Mouse (Mus musculus): ENCODE measurements around the gene Nr2e1.

The Nr2e1 gene

GRCm38 (mm10) chr10:42583157-42583872 is at the start of gene Nr2e1, which contains the start of gene Ostm1:
TSS of gene Nr2e1 (minus strand) at chr10:42583632.
TSS of gene Ostm1 (plus strand) at chr10:42583822.
- peak in 1 of 2 experiments; percentile 29 for DNase-seq

GRCm38 (mm10) chr10:42632453-42633360 is 49.3 kb upstream of the Nr2e1 start:
- peak; percentile 18 to 50 for DNase-seq

GRCm38 (mm10) chr10:42631754-42632452 is 48.5 kb upstream of the Nr2e1 start:
- no peak for DNase-seq

- DNase-seq: no peak
These were observed 47.3 kb upstream of the Nr2e1 start for GRCm38 (mm10) chr10:42630596-42631355.

DNA sequence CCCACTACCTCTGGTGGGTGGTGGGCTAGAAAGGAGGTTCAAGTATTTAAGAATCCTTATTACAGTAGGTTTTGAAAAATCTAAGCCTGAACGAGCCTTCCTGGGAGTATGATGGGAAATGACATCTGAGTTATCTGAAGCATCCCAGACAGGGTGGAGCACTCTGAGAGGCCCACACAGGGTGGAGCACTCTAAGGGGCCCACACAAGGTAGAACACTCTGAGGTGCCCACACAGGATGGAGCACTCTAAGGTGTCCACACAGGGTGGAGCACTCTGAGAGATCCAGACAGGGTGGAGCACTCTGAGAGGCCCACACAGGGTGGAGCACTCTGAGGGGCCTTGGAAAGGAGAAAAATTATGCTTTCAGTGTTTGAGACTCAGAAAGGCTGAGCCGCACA is 42.5 kb upstream of the Nr2e1 start:
- no peak for DNase-seq

DNA sequence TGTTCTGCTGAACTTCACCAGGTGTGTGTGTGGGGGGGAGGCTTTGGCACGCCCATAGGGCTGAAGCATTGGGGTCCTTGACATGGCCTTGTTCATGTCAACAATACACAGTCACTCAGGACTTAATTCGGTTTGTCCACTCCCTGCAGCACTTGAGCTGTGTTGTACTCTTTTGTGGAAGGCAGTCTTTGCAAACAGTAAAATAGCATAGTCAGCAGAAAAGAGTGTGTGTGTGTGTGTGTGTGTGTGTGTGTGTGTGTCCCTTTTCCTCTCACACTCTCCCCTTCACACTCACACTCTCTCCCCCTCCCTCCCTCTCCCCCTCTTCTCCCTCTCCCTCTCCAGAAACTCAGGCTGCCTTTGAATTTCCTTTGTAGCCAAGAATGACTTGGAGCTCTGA is 34.9 kb upstream of the Nr2e1 start:
- DNase-seq: no peak

GRCm38 (mm10) chr10:42614766-42615165 is 31.3 kb upstream of the Nr2e1 start:
- no peak for DNase-seq

DNA sequence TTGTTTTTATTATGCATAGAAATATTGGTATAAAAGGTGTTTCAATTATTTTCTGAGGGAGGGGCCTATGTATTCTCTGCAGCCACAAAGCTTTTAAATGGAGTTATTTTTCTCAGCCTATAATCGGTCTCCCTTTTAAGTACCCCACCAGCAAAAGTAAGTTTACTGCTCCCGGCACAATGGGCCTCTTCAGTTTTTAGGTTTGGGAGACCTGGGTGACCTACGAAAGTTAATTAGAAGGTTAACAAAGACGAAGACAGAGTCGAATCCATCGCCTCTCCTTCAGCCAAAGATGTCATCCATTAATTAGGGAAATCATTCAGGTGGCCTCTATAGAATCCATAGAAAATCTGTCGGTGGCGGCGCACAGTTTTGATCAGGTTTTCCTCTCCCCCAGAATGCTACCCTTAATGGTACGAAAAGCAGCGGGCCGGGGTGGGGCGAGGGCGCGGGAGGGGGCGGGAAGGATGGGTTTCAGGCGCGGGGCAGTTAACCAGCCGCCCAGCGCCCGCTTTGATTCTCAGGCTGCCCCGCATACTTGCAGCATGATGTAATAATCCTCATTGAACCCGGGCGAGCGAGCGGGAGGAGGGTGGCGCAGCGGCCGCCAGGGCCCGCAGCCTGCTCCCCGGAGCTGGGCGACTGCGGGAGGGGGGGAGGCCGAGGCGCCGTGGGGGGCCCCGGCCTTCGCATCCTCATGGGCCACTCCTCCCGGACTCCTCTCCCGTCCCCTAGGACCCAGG is 30.4 kb upstream of the Nr2e1 start:
- DNase-seq: peak in 1 of 2 experiments; percentile 30

- no peak for DNase-seq
These were observed 29.6 kb upstream of the Nr2e1 start for GRCm38 (mm10) chr10:42613075-42613474.

DNA sequence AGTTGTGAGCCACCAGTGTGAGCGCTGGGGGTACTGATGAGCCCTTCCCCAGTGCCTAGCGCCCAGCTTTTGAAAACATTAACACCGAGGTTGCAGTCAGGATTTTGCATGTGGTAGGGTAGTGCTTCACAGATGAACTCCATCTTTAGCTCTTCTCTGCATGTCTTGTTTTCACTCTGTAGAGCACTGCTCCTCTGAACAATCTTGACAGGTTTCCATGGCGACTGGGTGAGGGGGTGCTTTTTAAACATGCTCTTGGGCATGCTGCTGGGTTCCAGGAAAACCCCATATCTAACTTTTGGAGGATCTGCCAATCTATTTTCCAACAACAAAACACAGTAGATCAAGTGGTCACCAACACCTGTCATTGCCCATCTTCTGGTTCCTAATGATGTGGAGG is 23.3 kb upstream of the Nr2e1 start:
- no peak for DNase-seq

DNA sequence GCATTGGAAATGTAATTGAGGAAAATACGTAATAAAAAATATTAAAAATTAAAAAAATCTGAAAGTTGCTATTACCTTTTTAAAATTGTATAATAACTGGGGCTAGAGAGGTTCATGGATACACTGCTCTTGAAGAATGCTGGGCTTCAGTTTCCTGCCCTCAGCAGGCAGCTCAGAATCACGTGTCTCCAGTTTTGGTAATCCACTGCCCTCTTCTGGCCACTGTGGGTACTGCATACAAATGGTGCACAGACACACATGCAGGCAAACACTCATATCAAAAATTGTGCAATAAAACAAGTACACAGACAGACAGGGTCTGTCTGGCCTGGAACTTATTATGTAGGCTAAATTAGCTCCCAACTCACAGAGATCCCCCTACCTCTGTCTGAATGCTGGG is 21.4 kb upstream of the Nr2e1 start:
- no peak for DNase-seq

DNA sequence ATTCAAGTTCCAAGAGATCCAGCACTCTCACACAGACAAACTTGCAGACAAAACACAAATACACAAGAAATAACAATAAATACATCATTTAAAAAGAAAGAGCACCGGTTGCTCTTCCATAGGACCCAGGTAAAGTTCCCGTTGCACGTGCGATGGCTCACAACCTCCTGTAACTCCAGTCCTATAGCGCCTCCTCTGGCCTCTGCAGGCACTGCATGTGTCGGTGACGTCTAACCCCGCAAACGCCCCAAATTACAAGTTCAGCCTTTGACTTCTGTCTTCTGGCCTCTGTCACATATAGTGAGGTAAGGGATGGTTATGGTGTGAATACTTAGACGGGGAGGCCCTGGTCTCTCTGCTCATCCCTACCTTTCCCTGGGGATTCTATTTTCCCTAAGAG is 18.1 kb upstream of the Nr2e1 start:
- DNase-seq: peak in 1 of 2 experiments; percentile 49

DNA sequence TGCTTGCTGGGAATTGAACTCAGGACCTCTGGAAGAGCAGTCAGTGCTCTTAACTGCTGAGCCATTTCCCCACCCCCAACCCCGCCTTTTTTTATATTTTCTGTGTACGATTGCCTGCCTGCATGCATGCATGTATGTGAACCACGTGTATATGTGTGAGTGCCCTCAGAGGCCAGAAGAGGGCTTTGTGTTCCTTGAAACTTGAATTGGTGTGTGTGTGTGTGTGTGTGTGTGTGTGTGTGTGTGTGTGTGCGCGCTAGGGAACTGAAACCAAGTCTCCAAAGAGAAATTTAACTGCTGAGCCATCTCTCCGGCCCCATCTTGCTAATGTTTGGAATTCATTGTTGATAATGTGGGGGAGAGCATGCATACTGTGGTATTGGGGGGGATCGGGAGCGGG is 15.2 kb upstream of the Nr2e1 start:
- DNase-seq: no peak

DNA sequence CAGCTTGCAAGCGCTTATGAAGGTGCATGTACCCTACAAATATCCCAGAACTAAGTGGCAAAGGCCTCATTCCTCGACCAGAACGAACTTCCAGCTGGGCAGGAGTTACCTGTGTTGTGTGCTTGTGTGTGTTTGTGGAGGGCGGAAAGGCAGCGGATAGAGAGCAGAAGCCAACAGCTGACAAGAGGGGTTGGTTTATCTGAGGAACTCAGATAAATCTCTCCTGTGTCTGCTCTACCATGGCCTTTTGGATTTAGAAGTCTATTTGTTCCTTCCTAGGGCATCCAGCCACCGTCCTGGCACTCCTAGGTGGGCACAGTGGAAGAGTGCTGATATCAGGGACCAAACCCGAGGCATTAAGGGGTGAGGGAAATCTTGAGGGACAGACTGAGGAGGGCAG is 9.8 kb upstream of the Nr2e1 start:
- no peak for DNase-seq

GRCm38 (mm10) chr10:42591993-42592686 is 8.7 kb upstream of the Nr2e1 start:
- DNase-seq: no peak

GRCm38 (mm10) chr10:42591185-42591992 is 8.0 kb upstream of the Nr2e1 start:
- no peak for DNase-seq

DNA sequence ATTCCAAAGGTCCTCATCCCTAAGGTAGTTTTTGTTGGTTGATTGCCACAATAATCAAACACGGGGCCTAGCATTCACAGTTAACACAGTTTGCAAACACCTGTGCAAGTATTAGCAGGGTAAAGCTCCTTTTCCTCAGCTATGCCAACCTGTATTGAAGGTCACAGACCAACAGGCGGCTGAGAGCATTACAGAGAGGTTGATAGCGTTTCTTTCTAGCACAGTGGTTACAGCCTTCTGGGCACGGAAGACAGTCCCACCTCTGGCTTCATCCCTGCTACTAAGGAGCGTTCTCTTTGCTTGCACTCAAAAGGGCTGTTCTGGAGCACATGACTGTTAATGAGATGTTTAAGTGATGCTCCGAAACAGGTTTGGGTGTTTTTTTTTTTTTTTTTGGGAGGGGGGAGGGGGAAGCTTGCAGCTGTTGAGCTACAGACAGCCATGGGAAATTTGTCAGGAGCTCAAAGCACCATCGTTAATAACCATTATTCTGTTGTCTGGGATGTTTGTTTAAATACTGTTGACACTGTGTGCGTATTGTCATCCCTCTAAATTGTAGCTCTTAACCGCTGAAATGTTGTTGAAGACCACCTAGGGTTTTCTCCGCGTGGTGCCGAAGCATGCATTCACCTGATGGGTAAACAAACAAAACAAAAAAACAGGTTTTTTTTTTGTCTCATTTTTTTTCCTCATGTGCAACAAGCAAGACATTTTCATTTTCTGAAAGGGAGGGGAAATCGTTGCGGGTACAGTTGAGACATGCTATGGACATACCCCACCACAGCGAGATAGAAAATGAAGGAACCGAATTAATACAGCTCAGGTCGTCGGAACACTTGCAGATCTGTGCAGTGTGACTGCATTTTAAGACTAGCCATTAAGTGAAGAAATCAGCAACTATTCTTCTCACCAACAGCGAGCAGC is 7.1 kb upstream of the Nr2e1 start:
- no peak for DNase-seq

DNA sequence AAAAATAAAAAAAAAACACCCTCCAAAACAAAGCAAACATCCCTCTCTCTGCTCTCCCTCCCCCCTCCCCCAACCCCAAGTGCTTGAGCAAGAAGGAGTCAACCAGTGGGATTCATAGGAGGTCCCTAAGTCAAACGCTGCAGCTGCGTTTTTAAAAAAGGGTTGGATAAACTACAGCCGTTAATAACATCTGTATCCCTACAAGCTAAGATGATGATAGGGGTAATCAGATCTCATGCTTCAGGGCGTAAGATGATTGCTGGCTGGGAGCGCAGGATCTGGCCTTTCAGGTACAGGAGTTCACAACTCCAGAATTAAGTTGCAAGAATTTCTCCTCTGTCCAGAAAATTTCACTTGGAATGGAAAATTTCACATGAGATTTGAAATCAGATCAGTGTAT is 6.1 kb upstream of the Nr2e1 start:
- no peak for DNase-seq

Measured in kidney, postnatal 36 days (tissue).